Mouse (Mus musculus): ENCODE data around the gene Adcy7. TPM values are rescaled to one million over a fixed set of nuclear protein-coding genes. Genes with fewer than 3 reads are reported as not detected.

Gene Adcy7
- 3.4 and 4.0 TPM in 2 replicates for polyA plus RNA-seq (2016; fragmentation: Nextera tagmentation; extraction: Ambion mirVana)

DNA sequence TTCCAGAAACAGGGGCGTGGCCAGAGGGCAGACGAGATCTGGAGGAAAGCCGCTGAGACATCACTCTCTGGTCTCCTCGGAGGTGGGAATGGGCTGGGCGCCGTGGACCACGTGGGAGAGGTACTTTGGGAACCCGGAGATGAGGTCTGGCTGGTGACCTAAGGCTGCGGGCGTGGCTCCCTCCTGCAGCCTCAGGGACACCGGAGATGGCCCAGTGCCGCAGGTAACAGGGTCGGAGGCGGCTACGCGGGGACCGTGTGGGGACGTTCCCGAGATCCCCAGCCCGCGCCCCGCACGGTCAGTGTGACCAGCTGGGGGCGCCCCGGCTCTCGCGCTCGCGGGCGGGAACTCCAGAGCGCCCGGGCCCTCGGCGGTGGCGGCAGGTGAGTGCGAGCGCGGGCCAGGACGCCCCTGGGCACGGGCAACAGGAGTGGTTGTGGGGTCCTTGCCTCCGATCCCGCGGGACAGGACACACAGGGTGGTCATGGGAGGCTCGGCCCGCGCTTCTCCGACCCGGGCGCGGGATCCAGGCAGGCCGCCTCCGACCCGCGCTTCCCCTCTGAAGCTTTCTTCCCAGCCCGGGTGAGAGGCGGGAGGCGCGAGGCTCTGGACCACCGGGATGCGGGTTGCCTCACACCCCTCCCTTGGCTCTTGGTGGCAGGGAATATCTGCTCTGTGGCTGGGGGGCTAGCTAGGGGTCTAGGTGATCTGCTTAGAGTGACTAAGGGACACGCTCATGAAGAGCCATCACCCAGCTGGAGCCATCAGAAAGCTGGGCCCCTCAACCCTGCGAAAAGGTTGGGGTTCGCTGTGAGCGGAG lies at the start of gene Adcy7:
Gene Adcy7, plus strand, starts transcription at position 173 of the 820 bp plus-strand sequence.
- Histone ChIP-seq H3K27me3 (ENCODE audit: insufficient read depth, poor library complexity, severe bottlenecking) (peaks cover 88% of the 10 kb centered on the region), H3K4me1 (peaks cover 13% of the 10 kb centered on the region), H3K27ac (peak within 1 kb of the TSS; percentile 72), H3K36me3 (no peaks in the 10 kb centered on the region), H3K4me3 (peak within 1 kb of the TSS; percentile 57), H3K9me3 (no peaks in the 10 kb centered on the region)
- 3% methylated on average over 63 of the region's 64 CpGs for WGBS
- DNase-seq (ENCODE audit: low spot score) = no peak

GRCm38 (mm10) chr8:88225358-88225757 lies 46.8 kb upstream of the Adcy7 start:
- peaks cover 20% of the 10 kb centered on the region for H3K4me1 ChIP-seq
- 80% methylated on average over 5 of the region's 5 CpGs for WGBS
- DNase-seq (ENCODE audit: low spot score) = no peak
- H3K4me3 ChIP-seq = no peak overlapping the region
- H3K27ac ChIP-seq = no peak overlapping the region
- no peaks in the 10 kb centered on the region for H3K9me3 ChIP-seq
- peaks cover 3% of the 10 kb centered on the region; the same call in 1 of the 2 replicates for H3K36me3 ChIP-seq
- no peaks in the 10 kb centered on the region for H3K27me3 ChIP-seq (ENCODE audit: insufficient read depth, poor library complexity, severe bottlenecking)

GRCm38 (mm10) chr8:88227851-88228250 lies 44.4 kb upstream of the Adcy7 start:
- Histone ChIP-seq H3K27me3 (ENCODE audit: insufficient read depth, poor library complexity, severe bottlenecking) (no peaks in the 10 kb centered on the region), H3K9me3 (no peaks in the 10 kb centered on the region), H3K4me1 (peaks cover 15% of the 10 kb centered on the region), H3K36me3 (no peaks in the 10 kb centered on the region), H3K4me3 (no peak overlapping the region), H3K27ac (no peak overlapping the region)
- no peak for DNase-seq (ENCODE audit: low spot score)
- WGBS = 65% methylated on average over 6 of the region's 6 CpGs

GRCm38 (mm10) chr8:88228286-88228685 lies 43.9 kb upstream of the Adcy7 start:
- Histone ChIP-seq H3K4me3 (no peak overlapping the region), H3K36me3 (no peaks in the 10 kb centered on the region), H3K4me1 (peaks cover 15% of the 10 kb centered on the region), H3K9me3 (no peaks in the 10 kb centered on the region), H3K27ac (no peak overlapping the region), H3K27me3 (ENCODE audit: insufficient read depth, poor library complexity, severe bottlenecking) (no peaks in the 10 kb centered on the region)
- DNase-seq (ENCODE audit: low spot score) = no peak
- 58% methylated on average over 1 of the region's 1 CpGs for WGBS

GRCm38 (mm10) chr8:88228800-88229199 lies 43.4 kb upstream of the Adcy7 start:
- H3K4me1 ChIP-seq = peaks cover 15% of the 10 kb centered on the region
- no peaks in the 10 kb centered on the region for H3K9me3 ChIP-seq
- 75% methylated on average over 1 of the region's 1 CpGs for WGBS
- DNase-seq (ENCODE audit: low spot score) = no peak
- H3K27ac ChIP-seq = no peak overlapping the region
- H3K36me3 ChIP-seq = no peaks in the 10 kb centered on the region
- H3K4me3 ChIP-seq = no peak overlapping the region
- no peaks in the 10 kb centered on the region for H3K27me3 ChIP-seq (ENCODE audit: insufficient read depth, poor library complexity, severe bottlenecking)

DNA sequence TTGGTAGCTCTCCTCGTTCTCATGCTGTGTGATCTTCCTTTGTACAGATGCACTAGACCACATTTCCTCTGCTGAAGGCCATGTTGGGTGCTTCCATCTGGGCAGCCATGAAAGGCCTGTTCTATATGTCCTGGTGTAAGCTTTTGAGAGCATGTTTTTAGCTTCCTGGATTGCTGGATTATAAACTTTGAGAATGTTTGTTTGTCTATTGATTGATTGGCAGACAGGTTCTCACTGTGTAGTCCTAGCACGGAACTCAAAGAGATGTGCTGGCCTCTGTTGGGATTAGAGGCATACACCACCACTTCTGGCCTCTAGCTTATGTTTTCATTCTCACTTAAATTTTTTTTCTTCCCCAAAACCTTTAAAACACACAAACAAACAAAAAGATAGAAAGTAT lies 35.5 kb upstream of the Adcy7 start:
- H3K27me3 ChIP-seq (ENCODE audit: insufficient read depth, poor library complexity, severe bottlenecking) = no peaks in the 10 kb centered on the region
- no peak overlapping the region for H3K27ac ChIP-seq
- peaks cover 6% of the 10 kb centered on the region for H3K4me1 ChIP-seq
- no peak for DNase-seq (ENCODE audit: low spot score)
- H3K4me3 ChIP-seq = no peak overlapping the region
- H3K36me3 ChIP-seq = no peaks in the 10 kb centered on the region
- WGBS = 80% methylated on average over 2 of the region's 2 CpGs
- no peaks in the 10 kb centered on the region for H3K9me3 ChIP-seq

DNA sequence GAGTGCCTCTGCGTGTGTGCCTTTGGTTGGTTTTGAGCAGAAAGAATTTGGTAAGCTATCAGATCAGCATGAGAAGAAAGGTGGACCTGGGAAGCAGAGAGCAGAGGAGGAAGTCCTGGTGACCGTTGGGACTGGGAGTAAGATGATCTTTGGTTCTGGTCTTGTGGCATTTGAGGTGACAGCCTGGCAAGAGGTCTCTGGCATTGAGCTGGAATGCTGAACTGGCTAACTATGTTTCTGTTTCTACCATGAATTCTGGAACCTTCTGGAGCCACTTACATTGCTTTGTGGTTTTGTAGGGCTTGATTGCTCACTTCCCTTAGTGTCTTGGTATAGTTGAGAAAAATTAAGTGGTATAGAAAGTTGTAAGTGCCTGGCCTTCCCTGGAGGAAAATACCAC lies 34.6 kb upstream of the Adcy7 start:
- H3K36me3 ChIP-seq = no peaks in the 10 kb centered on the region
- H3K4me1 ChIP-seq = peaks cover 13% of the 10 kb centered on the region
- 77% methylated on average over 2 of the region's 2 CpGs for WGBS
- DNase-seq (ENCODE audit: low spot score) = no peak
- H3K27me3 ChIP-seq (ENCODE audit: insufficient read depth, poor library complexity, severe bottlenecking) = no peaks in the 10 kb centered on the region
- no peak overlapping the region for H3K4me3 ChIP-seq
- no peak overlapping the region for H3K27ac ChIP-seq
- no peaks in the 10 kb centered on the region for H3K9me3 ChIP-seq

DNA sequence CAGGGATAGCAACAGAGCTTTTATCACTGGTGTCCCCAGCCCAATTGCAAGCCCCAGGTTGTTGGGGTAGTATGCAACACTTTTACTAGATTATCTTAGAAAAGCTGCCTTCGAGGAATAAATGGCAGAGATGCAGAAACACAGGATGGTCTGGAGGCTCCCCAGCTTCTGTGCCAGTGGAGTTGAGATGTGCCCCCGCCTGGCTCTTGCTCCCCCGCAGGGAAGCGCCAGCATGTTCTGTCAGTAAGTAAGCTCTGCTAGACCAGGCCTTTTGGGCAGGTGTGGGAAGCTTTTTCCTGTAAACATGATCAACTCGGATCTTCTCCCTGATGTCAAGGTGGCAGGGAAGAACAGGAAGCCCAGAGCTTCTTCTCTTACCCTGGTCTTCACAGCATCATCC lies 32.9 kb upstream of the Adcy7 start:
- Histone ChIP-seq H3K4me1 (peaks cover 13% of the 10 kb centered on the region), H3K4me3 (no peak overlapping the region), H3K9me3 (no peaks in the 10 kb centered on the region), H3K27me3 (ENCODE audit: insufficient read depth, poor library complexity, severe bottlenecking) (no peaks in the 10 kb centered on the region), H3K27ac (no peak overlapping the region), H3K36me3 (peaks cover 8% of the 10 kb centered on the region)
- WGBS = 86% methylated on average over 5 of the region's 5 CpGs
- no peak for DNase-seq (ENCODE audit: low spot score)

GRCm38 (mm10) chr8:88241871-88242270 lies 30.3 kb upstream of the Adcy7 start:
- H3K27ac ChIP-seq = no peak overlapping the region
- H3K4me3 ChIP-seq = no peak overlapping the region
- no peaks in the 10 kb centered on the region for H3K27me3 ChIP-seq (ENCODE audit: insufficient read depth, poor library complexity, severe bottlenecking)
- peaks cover 13% of the 10 kb centered on the region for H3K4me1 ChIP-seq
- 80% methylated on average over 4 of the region's 4 CpGs for WGBS
- DNase-seq (ENCODE audit: low spot score) = no peak
- H3K9me3 ChIP-seq = no peaks in the 10 kb centered on the region
- H3K36me3 ChIP-seq = peaks cover 24% of the 10 kb centered on the region

GRCm38 (mm10) chr8:88244298-88244697 lies 27.9 kb upstream of the Adcy7 start:
- 77% methylated on average over 4 of the region's 4 CpGs for whole genome bisulfite sequencing
- Histone ChIP-seq H3K9me3 (no peaks in the 10 kb centered on the region), H3K27ac (no peak overlapping the region), H3K27me3 (ENCODE audit: insufficient read depth, poor library complexity, severe bottlenecking) (no peaks in the 10 kb centered on the region), H3K4me3 (no peak overlapping the region), H3K4me1 (peaks cover 13% of the 10 kb centered on the region), H3K36me3 (peaks cover 41% of the 10 kb centered on the region)
- DNase-seq (ENCODE audit: low spot score) = no peak

DNA sequence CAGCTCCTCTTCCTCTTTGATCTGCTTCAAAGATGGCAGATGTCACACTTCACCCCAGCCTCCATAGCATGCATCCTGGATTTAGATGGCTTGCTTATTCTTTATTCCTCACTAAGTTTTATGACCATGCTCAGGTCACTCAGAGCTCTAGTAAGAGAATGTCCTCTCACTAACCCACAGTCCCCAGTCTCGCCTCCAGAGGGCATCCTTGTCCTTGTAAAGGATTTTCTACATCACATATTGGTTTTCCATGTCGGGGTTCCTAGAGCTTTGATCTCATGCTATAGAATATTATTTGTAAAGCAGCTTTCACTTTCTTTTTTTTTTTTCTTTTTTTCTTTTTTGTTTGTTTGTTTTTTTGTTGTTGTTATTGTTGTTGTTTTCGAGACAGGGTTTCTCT lies 19.4 kb upstream of the Adcy7 start:
- Histone ChIP-seq H3K36me3 (peaks cover 75% of the 10 kb centered on the region), H3K9me3 (no peaks in the 10 kb centered on the region), H3K4me3 (no peak overlapping the region), H3K4me1 (0 out of 2 replicates have a peak, but pooled peaks cover 3% of the 10 kb centered on the region), H3K27me3 (ENCODE audit: insufficient read depth, poor library complexity, severe bottlenecking) (no peaks in the 10 kb centered on the region), H3K27ac (no peak overlapping the region)
- DNase-seq (ENCODE audit: low spot score) = no peak
- WGBS = 78% methylated on average over 3 of the region's 3 CpGs

GRCm38 (mm10) chr8:88254957-88255356 lies 17.2 kb upstream of the Adcy7 start:
- Histone ChIP-seq H3K4me1 (0 out of 2 replicates have a peak, but pooled peaks cover 3% of the 10 kb centered on the region), H3K4me3 (no peak overlapping the region), H3K36me3 (peaks cover 66% of the 10 kb centered on the region), H3K27ac (no peak overlapping the region), H3K9me3 (no peaks in the 10 kb centered on the region), H3K27me3 (ENCODE audit: insufficient read depth, poor library complexity, severe bottlenecking) (no peaks in the 10 kb centered on the region)
- DNase-seq (ENCODE audit: low spot score) = no peak
- WGBS = 88% methylated on average over 7 of the region's 7 CpGs

GRCm38 (mm10) chr8:88258024-88258423 lies 14.2 kb upstream of the Adcy7 start:
- no peak for DNase-seq (ENCODE audit: low spot score)
- peaks cover 39% of the 10 kb centered on the region for H3K36me3 ChIP-seq
- no peaks in the 10 kb centered on the region for H3K9me3 ChIP-seq

More at GRCm38 (mm10) chr8:88258024-88258423, 14.2 kb upstream of the Adcy7 start:
- Histone ChIP-seq H3K4me3 (no peak overlapping the region), H3K4me1 (peaks cover 11% of the 10 kb centered on the region; the same call in 1 of the 2 replicates), H3K27ac (no peak overlapping the region), H3K27me3 (ENCODE audit: insufficient read depth, poor library complexity, severe bottlenecking) (peaks cover 4% of the 10 kb centered on the region; the same call in 1 of the 2 replicates)
- 72% methylated on average over 6 of the region's 6 CpGs for WGBS

Measured in heart, embryonic 10.5 days (tissue).